Mouse (Mus musculus) ovary, adult 10 weeks (tissue): ENCODE results near the gene Trpc3. TPM values are rescaled to one million over a fixed set of nuclear protein-coding genes. Genes with fewer than 3 reads are reported as not detected.

Source experiments
- polyA plus RNA-seq: library from polyadenylated mRNA; stranded (reverse); fragments of 350-450 nt; fragmentation: Illumina TruSeq; extraction: RNeasy Lipid Tissue Mini Kit (QIAGEN cat#74804); gene quantifications from one replicate; pipeline ENCODE4 v1.2.3, GENCODE M21; 2014

The Trpc3 gene
- polyA plus RNA-seq, result 25.1 TPM

GRCm38 (mm10) chr3:36689392-36690291 is at the start of gene Trpc3:
Gene Trpc3, minus strand, starts transcription at chr3:36690167.

GRCm38 (mm10) chr3:36613202-36613907 is 76.6 kb downstream of the Trpc3 start, which contains the start of gene Bbs7:
Gene Bbs7, minus strand, starts transcription at chr3:36613477.

GRCm38 (mm10) chr3:36571827-36572378 is 118.1 kb downstream of the Trpc3 start, which contains the start of gene Ccna2:
Gene Ccna2, minus strand, starts transcription at chr3:36572150.

Other genes with a start within 250 kb of the Trpc3 start
- 301 TPM for gene Anxa5, start 214.3 kb downstream of the Trpc3 start, polyA plus RNA-seq
- not detected for gene 1810062G17Rik, start 214.2 kb downstream of the Trpc3 start, polyA plus RNA-seq
- gene Gm11549, start 168.4 kb downstream of the Trpc3 start, polyA plus RNA-seq, result 0.26 TPM
- gene Exosc9, start 137.6 kb downstream of the Trpc3 start, polyA plus RNA-seq, result 138 TPM
- gene Ccna2, start 118.0 kb downstream of the Trpc3 start, polyA plus RNA-seq, result 233 TPM
- gene Bbs7, start 76.7 kb downstream of the Trpc3 start, polyA plus RNA-seq, result 28.0 TPM
- gene 4932438A13Rik, start 172.9 kb upstream of the Trpc3 start, polyA plus RNA-seq, result 86.8 TPM